Mouse (Mus musculus): ENCODE measurements around the gene Shf. TPM values are rescaled to one million over a fixed set of nuclear protein-coding genes. Genes with fewer than 3 reads are reported as not detected.
"Not testable (repeated sequence)": the region's sequence is repeated elsewhere in the genome, so short reads cannot be mapped to it uniquely, and the experiment has no call there.

Gene Shf
- total RNA-seq (2021) = 10 to 100 TPM; 30.5 to 32.7 TPM
- long read RNA-seq, experiment 1, transcript Shf-203 (6 exons, 1,557 nt) = major isoform, 7 of 20 reads
- long read RNA-seq, experiment 1, partial matches to known transcripts = 2 of 20 reads
- long read RNA-seq, experiment 1, other reads (novel, unspliced or antisense) = 7 of 20 reads
- long read RNA-seq, experiment 2, partial matches to known transcripts = 2 of 9 reads
- long read RNA-seq, experiment 2, other reads (novel, unspliced or antisense) = 4 of 9 reads

GRCm38 (mm10) chr2:122368995-122369739 is at the start of gene Shf:
TSS of gene Shf (minus strand) at chr2:122369162.
- peak; percentile 89 to 92 for DNase-seq (ENCODE audit: low spot score in 2 of 2)

GRCm38 (mm10) chr2:122408928-122409327 is 40.0 kb upstream of the Shf start:
- DNase-seq (ENCODE audit: low spot score in 2 of 2) = no peak

- DNase-seq (ENCODE audit: low spot score in 2 of 2) = no peak
Observed at GRCm38 (mm10) chr2:122407607-122408006, 38.6 kb upstream of the Shf start.

- no peak for DNase-seq (ENCODE audit: low spot score in 2 of 2)
Observed at GRCm38 (mm10) chr2:122396150-122396549, 27.2 kb upstream of the Shf start.

- not testable (repeated sequence) for DNase-seq (ENCODE audit: low spot score in 2 of 2)
Observed at GRCm38 (mm10) chr2:122387135-122387534, 18.2 kb upstream of the Shf start.

GRCm38 (mm10) chr2:122385095-122385494 is 16.1 kb upstream of the Shf start:
- no peak for DNase-seq (ENCODE audit: low spot score in 2 of 2)

- no peak for DNase-seq (ENCODE audit: low spot score in 2 of 2)
Observed at GRCm38 (mm10) chr2:122382121-122382520, 13.2 kb upstream of the Shf start.

GRCm38 (mm10) chr2:122381329-122382103 is 12.6 kb upstream of the Shf start:
- DNase-seq (ENCODE audit: low spot score in 2 of 2) = no peak

GRCm38 (mm10) chr2:122380768-122381311 is 11.9 kb upstream of the Shf start:
- no peak for DNase-seq (ENCODE audit: low spot score in 2 of 2)

GRCm38 (mm10) chr2:122379292-122379650 is 10.3 kb upstream of the Shf start:
- DNase-seq (ENCODE audit: low spot score in 2 of 2) = no peak

- no peak for DNase-seq (ENCODE audit: low spot score in 2 of 2)
Observed at GRCm38 (mm10) chr2:122378421-122379291, 9.7 kb upstream of the Shf start.

- peak; percentile 45 to 50 for DNase-seq (ENCODE audit: low spot score in 2 of 2)
Observed at GRCm38 (mm10) chr2:122377751-122378246, 8.8 kb upstream of the Shf start.

- peak; percentile 94 to 95 for DNase-seq (ENCODE audit: low spot score in 2 of 2)
Observed at GRCm38 (mm10) chr2:122377215-122377674, 8.3 kb upstream of the Shf start.

GRCm38 (mm10) chr2:122376041-122376561 is 7.1 kb upstream of the Shf start:
- DNase-seq (ENCODE audit: low spot score in 2 of 2) = no peak

- DNase-seq (ENCODE audit: low spot score in 2 of 2) = peak; percentile 68 to 83
Observed at GRCm38 (mm10) chr2:122375391-122375991, 6.5 kb upstream of the Shf start.

- no peak for DNase-seq (ENCODE audit: low spot score in 2 of 2)
Observed at GRCm38 (mm10) chr2:122374666-122375331, 5.8 kb upstream of the Shf start.

GRCm38 (mm10) chr2:122374012-122374411 is 5.0 kb upstream of the Shf start:
- DNase-seq (ENCODE audit: low spot score in 2 of 2) = no peak

- no peak for DNase-seq (ENCODE audit: low spot score in 2 of 2)
Observed at GRCm38 (mm10) chr2:122372541-122372940, 3.6 kb upstream of the Shf start.

- no peak for DNase-seq (ENCODE audit: low spot score in 2 of 2)
Observed at GRCm38 (mm10) chr2:122372067-122372466, 3.1 kb upstream of the Shf start.

Measured in adrenal gland, postnatal 4 days (tissue).